Mouse (Mus musculus): ENCODE results near the gene Map3k14. TPM values are rescaled to one million over a fixed set of nuclear protein-coding genes. Genes with fewer than 3 reads are reported as not detected.

Map3k14 gene
- not detected for polyA plus RNA-seq (2014; fragmentation: Illumina TruSeq; extraction: RNeasy Lipid Tissue Mini Kit (QIAGEN cat#74804); ENCODE audit: low read depth, low replicate concordance)

GRCm38 (mm10) chr11:103267346-103268219 lies at the start of gene Map3k14:
Gene Map3k14 (minus strand): TSS chr11:103267472.

GRCm38 (mm10) chr11:103217790-103218516 lies 49.3 kb downstream of the Map3k14 start, which contains the start of gene Spata32:
Gene Spata32 (minus strand): TSS chr11:103218432.

GRCm38 (mm10) chr11:103208458-103208857 lies 58.8 kb downstream of the Map3k14 start, which contains the start of gene 1700023F06Rik:
Gene 1700023F06Rik (minus strand): TSS chr11:103208558.

GRCm38 (mm10) chr11:103170494-103171285 lies 96.6 kb downstream of the Map3k14 start, which contains the start of gene Fmnl1:
Gene Fmnl1 (plus strand): TSS chr11:103171107.

Other genes with a start within 250 kb of the Map3k14 start
- 11.0 TPM for gene Nmt1, start 239.3 kb downstream of the Map3k14 start, polyA plus RNA-seq (2014; fragmentation: Illumina TruSeq; extraction: RNeasy Lipid Tissue Mini Kit (QIAGEN cat#74804); ENCODE audit: low read depth, low replicate concordance)
- 17.1 TPM for gene Dcakd, start 239.1 kb downstream of the Map3k14 start, polyA plus RNA-seq (2014; fragmentation: Illumina TruSeq; extraction: RNeasy Lipid Tissue Mini Kit (QIAGEN cat#74804); ENCODE audit: low read depth, low replicate concordance)
- gene Plcd3, start 165.8 kb downstream of the Map3k14 start, polyA plus RNA-seq (2014; fragmentation: Illumina TruSeq; extraction: RNeasy Lipid Tissue Mini Kit (QIAGEN cat#74804); ENCODE audit: low read depth, low replicate concordance) = not detected
- gene Acbd4, start 165.8 kb downstream of the Map3k14 start, polyA plus RNA-seq (2014; fragmentation: Illumina TruSeq; extraction: RNeasy Lipid Tissue Mini Kit (QIAGEN cat#74804); ENCODE audit: low read depth, low replicate concordance) = 5.1 TPM
- 42.3 TPM for gene Hexim1, start 151.2 kb downstream of the Map3k14 start, polyA plus RNA-seq (2014; fragmentation: Illumina TruSeq; extraction: RNeasy Lipid Tissue Mini Kit (QIAGEN cat#74804); ENCODE audit: low read depth, low replicate concordance)
- gene Hexim2, start 135.0 kb downstream of the Map3k14 start, polyA plus RNA-seq (2014; fragmentation: Illumina TruSeq; extraction: RNeasy Lipid Tissue Mini Kit (QIAGEN cat#74804); ENCODE audit: low read depth, low replicate concordance) = 0.44 TPM
- gene Fmnl1, start 96.4 kb downstream of the Map3k14 start, polyA plus RNA-seq (2014; fragmentation: Illumina TruSeq; extraction: RNeasy Lipid Tissue Mini Kit (QIAGEN cat#74804); ENCODE audit: low read depth, low replicate concordance) = 2.1 TPM
- gene 1700023F06Rik, start 58.9 kb downstream of the Map3k14 start, polyA plus RNA-seq (2014; fragmentation: Illumina TruSeq; extraction: RNeasy Lipid Tissue Mini Kit (QIAGEN cat#74804); ENCODE audit: low read depth, low replicate concordance) = not detected
- gene Spata32, start 49.0 kb downstream of the Map3k14 start, polyA plus RNA-seq (2014; fragmentation: Illumina TruSeq; extraction: RNeasy Lipid Tissue Mini Kit (QIAGEN cat#74804); ENCODE audit: low read depth, low replicate concordance) = not detected
- gene Arhgap27, start 96.2 kb upstream of the Map3k14 start, polyA plus RNA-seq (2014; fragmentation: Illumina TruSeq; extraction: RNeasy Lipid Tissue Mini Kit (QIAGEN cat#74804); ENCODE audit: low read depth, low replicate concordance) = 1.4 TPM
- 1.5 TPM for gene Plekhm1, start 145.2 kb upstream of the Map3k14 start, polyA plus RNA-seq (2014; fragmentation: Illumina TruSeq; extraction: RNeasy Lipid Tissue Mini Kit (QIAGEN cat#74804); ENCODE audit: low read depth, low replicate concordance)
- gene Lrrc37a, start 237.1 kb upstream of the Map3k14 start, polyA plus RNA-seq (2014; fragmentation: Illumina TruSeq; extraction: RNeasy Lipid Tissue Mini Kit (QIAGEN cat#74804); ENCODE audit: low read depth, low replicate concordance) = not detected